Mouse (Mus musculus): ENCODE results near the gene Dusp5.
"Not testable (repeated sequence)": the region's sequence is repeated elsewhere in the genome, so short reads cannot be mapped to it uniquely, and the experiment has no call there.

Dusp5 gene

DNA sequence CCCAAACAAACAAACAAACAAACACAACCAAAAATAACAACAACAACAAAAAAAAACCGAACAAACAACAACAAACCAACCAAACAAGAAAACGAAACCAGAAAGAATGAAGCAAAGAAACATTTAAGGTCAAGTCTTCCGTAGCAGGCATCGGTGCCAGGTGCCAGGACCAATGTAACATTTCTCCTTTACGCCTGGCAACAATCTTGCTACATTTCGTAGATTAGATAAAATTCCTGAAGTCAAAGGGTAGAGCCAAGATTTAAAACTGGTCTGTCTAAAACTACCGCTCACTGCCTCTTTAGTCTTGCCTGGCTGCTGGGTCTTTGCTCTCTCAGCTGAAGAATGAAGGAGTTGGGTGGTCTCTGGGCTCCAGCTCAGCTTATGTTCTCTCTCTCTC, 47.2 kb downstream of the Dusp5 start:
- DNase-seq (ENCODE audit: low spot score) = no peak

DNA sequence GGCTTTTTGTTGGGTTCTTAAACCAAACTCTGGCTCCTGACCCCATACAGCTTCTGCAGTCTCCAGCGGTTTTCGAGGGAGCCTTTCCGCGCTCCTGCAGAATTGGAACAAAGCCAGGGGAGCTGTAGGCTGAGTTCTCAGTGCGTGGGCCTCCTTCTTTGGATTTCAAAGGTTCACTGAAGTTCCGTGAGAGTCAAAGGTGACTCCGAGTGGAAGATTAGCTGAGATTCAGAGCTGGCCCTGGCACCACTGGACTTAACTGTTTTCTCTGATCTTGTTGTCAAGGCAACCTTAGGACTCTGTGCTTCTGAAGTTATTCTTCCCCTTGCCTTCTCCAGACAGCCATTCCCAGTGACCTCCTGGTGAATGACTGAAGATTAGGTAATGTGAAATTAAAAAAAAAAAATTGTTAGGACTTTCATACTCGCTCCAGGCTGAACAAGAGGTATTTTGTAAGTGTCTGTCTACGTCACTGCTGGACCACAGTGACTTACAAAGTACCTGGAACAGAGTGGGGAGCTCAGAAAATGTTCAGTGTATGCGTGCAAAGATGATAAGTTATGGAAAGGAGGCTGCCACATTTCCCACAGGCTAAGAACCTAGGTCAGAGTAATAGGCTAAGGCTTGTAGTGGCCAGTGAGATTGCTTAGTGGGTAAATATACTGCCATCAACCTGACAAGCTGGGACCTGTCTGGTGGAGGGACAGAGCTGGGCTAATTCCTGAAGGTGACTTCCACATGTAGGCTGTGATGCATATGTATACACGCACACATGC, 48.3 kb downstream of the Dusp5 start:
- DNase-seq (ENCODE audit: low spot score) = no peak

DNA sequence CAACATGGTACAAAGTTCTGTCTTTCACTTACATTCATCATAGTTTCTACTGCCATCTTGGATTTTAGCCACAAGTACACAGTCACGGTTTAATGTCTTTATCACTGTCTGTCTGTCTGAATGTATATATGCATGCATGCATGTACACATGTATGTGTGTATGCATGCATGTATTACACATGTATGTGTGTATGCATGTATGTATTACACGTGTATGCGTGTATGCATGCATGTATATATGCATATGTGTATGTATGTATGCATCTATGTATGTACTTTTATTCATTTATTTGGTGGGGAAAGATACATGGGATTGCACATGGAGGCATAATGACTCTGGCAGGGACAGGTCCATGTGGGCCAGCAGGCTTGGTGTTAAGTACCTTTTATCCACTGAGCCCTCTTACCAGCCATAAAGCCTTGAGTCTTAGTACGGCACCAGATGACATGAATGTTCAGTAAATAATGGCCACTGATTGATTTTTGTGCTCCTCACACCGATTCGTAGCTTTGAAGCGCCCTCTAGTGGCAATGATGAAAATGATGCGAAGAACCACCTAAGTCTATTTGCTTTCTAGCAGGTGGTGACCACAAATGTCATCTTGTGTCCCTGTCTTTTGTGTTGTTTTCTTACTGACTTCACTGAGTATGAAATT, 49.8 kb downstream of the Dusp5 start:
- no peak for DNase-seq (ENCODE audit: low spot score)

DNA sequence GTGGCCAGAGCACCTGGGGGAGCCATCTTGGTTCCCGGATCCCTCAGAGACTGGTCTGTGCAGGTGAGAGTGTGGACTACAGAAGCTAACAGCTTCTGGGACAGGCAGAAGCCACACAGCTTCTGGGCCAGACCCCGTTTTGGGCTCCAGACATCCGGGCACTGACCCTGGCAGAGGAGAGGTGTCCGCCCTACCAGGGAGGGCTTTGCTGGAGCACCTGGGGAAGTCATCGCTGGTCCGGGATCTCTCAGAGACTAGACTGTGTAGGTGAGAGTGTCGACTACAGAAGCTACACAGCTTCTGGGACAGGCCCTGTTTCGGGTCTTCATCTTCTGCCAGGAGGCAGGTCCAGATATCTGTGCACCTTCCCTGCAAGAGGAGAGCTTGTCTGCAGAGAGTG, 51.4 kb downstream of the Dusp5 start:
- DNase-seq (ENCODE audit: low spot score) = not testable (repeated sequence)

DNA sequence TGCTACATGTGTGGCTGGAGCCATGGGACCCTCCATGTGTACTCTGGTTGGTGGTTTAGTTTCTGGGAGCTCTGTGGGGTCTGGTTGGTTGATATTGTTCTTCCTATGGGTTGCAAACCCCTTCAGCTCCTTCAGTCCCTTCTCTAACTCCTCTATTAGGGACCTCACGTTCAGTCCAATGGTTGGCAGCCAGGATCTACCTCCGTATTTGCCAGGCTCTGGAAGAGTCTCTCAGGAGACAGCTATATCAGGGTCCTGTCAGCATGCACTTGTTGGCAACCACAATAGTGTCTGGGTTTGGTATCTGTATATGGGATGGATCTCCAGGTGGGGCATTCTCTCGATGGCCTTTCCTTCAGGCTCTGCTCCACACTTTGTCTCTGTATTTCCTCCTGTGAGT, 58.8 kb downstream of the Dusp5 start:
- DNase-seq (ENCODE audit: low spot score) = not testable (repeated sequence)

DNA sequence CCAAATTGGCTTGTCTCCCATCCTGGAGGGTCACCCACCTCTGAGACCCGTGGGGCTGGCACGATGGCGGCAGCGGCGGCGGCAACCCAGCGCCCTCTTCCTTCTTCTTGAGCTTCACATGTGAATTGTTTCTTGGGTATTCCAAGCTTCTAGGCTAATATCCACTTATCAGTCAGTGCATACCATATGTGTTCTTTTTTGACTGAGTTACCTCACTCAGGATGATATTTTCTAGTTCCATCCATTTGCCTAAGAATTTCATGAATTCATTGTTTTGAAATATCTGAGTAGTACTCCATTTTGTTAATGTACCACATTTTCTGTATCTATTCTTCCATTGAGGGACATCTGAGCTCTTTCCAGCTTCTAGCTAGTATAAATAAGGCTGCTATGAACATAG, 60.1 kb downstream of the Dusp5 start, which contains the start of gene Nutf2-ps1:
Nutf2-ps1 (minus strand) TSS at position 101 of the 400 bp plus-strand sequence.
- DNase-seq (ENCODE audit: low spot score) = not testable (repeated sequence)
